Mouse (Mus musculus) midbrain, embryonic 12.5 days (tissue): ENCODE measurements around the gene Vps26a. TPM values are rescaled to one million over a fixed set of nuclear protein-coding genes. Genes with fewer than 3 reads are reported as not detected.

Source experiments
- ATAC-seq: fragments of 200-750 bp; cut with Nextera tagmentation; 2 replicates; pipeline ENCODE4 v1.8.0; 2017; ENCODE audit warnings: low read depth, moderate TSS enrichment, moderate library complexity; ENCODE audit not compliant: low FRiP score
- H3K27ac ChIP-seq: fragments of 300-500 bp; sonication (generic); replicated peaks from 2 replicates; pipeline ENCODE4 v1.5.1; 2016; ENCODE audit warnings: mild to moderate bottlenecking
- H3K27me3 ChIP-seq: fragments of 300-500 bp; sonication (generic); 2 replicates; pipeline ENCODE4 v1.6.1; 2016; ENCODE audit warnings: mild to moderate bottlenecking
- H3K36me3 ChIP-seq: fragments of 300-500 bp; sonication (generic); 2 replicates; pipeline ENCODE4 v1.6.1; 2016
- H3K4me1 ChIP-seq: fragments of 300-500 bp; sonication (generic); 2 replicates; pipeline ENCODE4 v1.6.1; 2016
- H3K4me2 ChIP-seq: fragments of 300-500 bp; sonication (generic); replicated peaks from 2 replicates; pipeline ENCODE4 v1.6.1; 2016; ENCODE audit warnings: mild to moderate bottlenecking, moderate library complexity
- H3K4me3 ChIP-seq: fragments of 300-500 bp; sonication (generic); 2 replicates; pipeline ENCODE4 v1.5.1; 2016; ENCODE audit warnings: mild to moderate bottlenecking
- H3K9ac ChIP-seq: fragments of 300-500 bp; sonication (generic); replicated peaks from 2 replicates; pipeline ENCODE4 v1.6.1; 2016; ENCODE audit warnings: mild to moderate bottlenecking, moderate library complexity
- H3K9me3 ChIP-seq: fragments of 300-500 bp; sonication (generic); 2 replicates; pipeline ENCODE4 v1.6.1; 2016; ENCODE audit warnings: mild to moderate bottlenecking
- WGBS: fragments of 180-500 bp; shearing (Covaris S2); methylation state at CpG from one replicate; pipeline ENCODE4 v1.1.7; 2016; 5-methylcytosine and 5-hydroxymethylcytosine counted together
- polyA plus RNA-seq: library from polyadenylated mRNA; unstranded; fragments of >200 nt; fragmentation: Nextera tagmentation; extraction: Ambion mirVana; gene quantifications from 2 replicates; pipeline ENCODE4 v1.2.1, GENCODE M21; 2016

Vps26a gene
- polyA plus RNA-seq, 1 experiment from 2014 or later, result 80.7 TPM

DNA sequence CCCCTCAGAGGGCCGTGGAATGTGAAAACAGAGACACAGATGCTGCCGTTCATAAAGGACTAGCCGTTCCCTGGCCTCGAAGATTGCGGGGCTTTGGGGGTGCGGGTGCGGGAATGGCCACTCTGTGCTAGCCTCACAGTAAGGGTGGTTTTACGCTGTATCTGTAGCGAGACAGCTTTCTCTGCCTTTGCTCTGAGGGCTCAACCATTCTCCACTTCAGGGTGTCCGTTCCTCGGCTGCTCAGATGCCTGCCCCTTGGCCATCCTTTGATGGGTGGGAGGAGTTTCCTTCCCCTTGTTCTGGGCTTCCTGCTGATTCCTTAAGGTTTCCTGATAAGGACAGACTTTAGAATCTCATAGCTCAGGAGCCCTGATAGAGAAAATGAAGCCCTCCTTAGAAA, 21.9 kb upstream of the Vps26a start:
- peaks cover 3% of the 10 kb centered on the region; the same call in 1 of the 2 replicates for H3K4me1 ChIP-seq
- H3K4me3 ChIP-seq, result peak overlapping the region; percentile 24
- no peak overlapping the region for H3K27ac ChIP-seq
- H3K27me3 ChIP-seq, result peaks cover 20% of the 10 kb centered on the region
- no peaks in the 10 kb centered on the region for H3K9me3 ChIP-seq
- peak overlapping the region; percentile 41 for H3K9ac ChIP-seq
- peak overlapping the region; percentile 46 for H3K4me2 ChIP-seq
- no peak for ATAC-seq
- no peaks in the 10 kb centered on the region for H3K36me3 ChIP-seq
- WGBS, result 9% methylated on average over 11 of the region's 11 CpGs

GRCm38 (mm10) chr10:62507591-62508308, 21.1 kb upstream of the Vps26a start:
- H3K4me3 ChIP-seq, result peak overlapping the region; percentile 24; the same call in 1 of the 2 replicates
- ATAC-seq, result no peak
- H3K9ac ChIP-seq, result no peak overlapping the region

DNA sequence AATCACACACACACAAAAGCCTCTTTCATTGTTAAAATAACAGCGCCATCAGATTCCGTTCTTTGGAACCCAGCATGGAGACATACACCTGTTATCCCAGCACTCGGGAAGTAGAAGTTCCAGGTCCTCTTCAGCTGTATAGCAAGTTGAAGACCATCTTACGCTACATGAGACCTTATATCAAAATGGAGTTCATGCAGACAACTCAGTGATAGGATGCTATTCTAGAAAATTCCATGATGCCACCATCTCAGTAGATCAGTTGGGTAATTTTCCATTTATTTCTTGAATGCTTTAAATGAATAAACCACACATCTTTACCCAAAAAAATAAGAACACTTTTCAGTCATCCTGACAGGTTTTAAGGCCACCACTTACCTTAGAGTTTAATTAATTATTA, 20.5 kb upstream of the Vps26a start:
- Histone ChIP-seq H3K9me3 (no peaks in the 10 kb centered on the region), H3K27me3 (peaks cover 20% of the 10 kb centered on the region), H3K27ac (no peak overlapping the region), H3K4me3 (no peak overlapping the region), H3K36me3 (no peaks in the 10 kb centered on the region), H3K9ac (no peak overlapping the region), H3K4me2 (no peak overlapping the region), H3K4me1 (peaks cover 3% of the 10 kb centered on the region; the same call in 1 of the 2 replicates)
- WGBS, result 90% methylated on average over 4 of the region's 4 CpGs
- no peak for ATAC-seq

More at GRCm38 (mm10) chr10:62507591-62508308, 21.1 kb upstream of the Vps26a start:
- peak overlapping the region; percentile 46 for H3K4me2 ChIP-seq
- H3K36me3 ChIP-seq, result no peaks in the 10 kb centered on the region
- H3K27ac ChIP-seq, result no peak overlapping the region
- WGBS, result 16% methylated on average over 18 of the region's 18 CpGs
- H3K27me3 ChIP-seq, result peaks cover 20% of the 10 kb centered on the region
- H3K4me1 ChIP-seq, result peaks cover 3% of the 10 kb centered on the region; the same call in 1 of the 2 replicates
- no peaks in the 10 kb centered on the region for H3K9me3 ChIP-seq

DNA sequence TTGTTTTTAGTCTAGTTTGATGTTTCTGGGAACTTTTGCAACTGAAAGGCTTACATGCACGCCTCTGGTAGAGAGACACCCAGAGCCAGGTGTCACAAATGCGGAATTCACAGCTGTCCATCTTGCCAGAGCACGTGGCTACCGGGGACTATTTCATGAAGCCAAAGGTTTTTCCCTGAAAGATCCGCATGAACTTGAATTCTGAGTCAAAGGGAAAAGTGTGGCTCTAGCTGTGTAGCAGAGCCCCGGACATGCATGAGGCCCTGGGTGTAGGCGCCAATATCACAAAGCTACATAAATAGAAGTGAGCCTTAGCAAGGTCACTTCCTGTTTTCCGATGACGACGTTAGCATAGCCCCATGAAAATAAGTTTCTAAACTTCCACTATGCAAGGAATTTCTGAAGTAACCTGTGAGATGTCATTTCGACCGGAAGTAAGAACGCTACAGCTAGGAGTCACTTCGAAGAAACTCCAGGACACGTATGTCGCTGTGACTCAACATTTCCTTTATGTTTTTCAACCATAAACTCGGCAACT, 19.5 kb upstream of the Vps26a start:
- H3K9me3 ChIP-seq, result no peaks in the 10 kb centered on the region
- peaks cover 3% of the 10 kb centered on the region; the same call in 1 of the 2 replicates for H3K4me1 ChIP-seq
- H3K4me2 ChIP-seq, result no peak overlapping the region
- 85% methylated on average over 17 of the region's 17 CpGs for WGBS
- H3K4me3 ChIP-seq, result no peak overlapping the region
- ATAC-seq, result no peak
- no peaks in the 10 kb centered on the region for H3K36me3 ChIP-seq
- H3K27ac ChIP-seq, result no peak overlapping the region
- peaks cover 19% of the 10 kb centered on the region for H3K27me3 ChIP-seq
- no peak overlapping the region for H3K9ac ChIP-seq

DNA sequence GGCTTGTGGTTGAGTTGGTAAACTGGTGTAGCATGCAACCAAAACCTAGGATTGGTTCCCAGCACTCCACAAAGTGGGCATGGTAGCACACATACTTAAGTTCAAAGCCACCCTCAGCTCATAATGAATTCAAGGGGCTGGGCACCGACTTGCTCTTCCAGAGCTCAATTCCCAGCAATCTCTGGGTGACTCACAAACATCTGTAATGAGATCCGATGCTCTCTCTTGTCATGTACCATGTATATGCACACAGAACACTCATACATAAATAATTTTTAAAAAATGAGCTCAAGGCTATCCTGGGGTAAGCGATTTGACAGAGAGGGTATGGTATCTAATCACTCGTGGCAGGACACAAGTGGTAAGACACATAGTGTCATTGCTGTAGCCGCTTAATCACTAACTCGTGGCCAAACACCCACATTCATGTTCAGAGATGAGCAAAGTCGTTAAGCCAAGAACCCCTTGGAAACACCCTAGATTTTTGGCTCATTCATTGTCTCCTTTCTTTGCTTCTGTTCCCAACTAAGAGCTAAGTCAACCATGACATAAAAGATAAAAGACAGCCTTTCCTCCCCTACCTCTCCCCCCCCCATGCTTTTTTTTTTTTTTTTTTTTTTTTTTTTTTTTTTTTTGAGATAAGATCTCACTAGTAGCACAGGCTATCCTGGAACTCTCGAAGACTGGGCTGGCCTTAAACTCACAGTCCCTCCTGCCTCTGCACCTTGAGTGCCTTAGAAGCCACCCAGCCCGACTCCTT, 18.8 kb upstream of the Vps26a start:
- Histone ChIP-seq H3K4me2 (no peak overlapping the region), H3K9ac (no peak overlapping the region), H3K27me3 (peaks cover 16% of the 10 kb centered on the region), H3K27ac (no peak overlapping the region), H3K4me1 (peaks cover 3% of the 10 kb centered on the region; the same call in 1 of the 2 replicates), H3K36me3 (no peaks in the 10 kb centered on the region), H3K4me3 (no peak overlapping the region), H3K9me3 (no peaks in the 10 kb centered on the region)
- no peak for ATAC-seq
- 76% methylated on average over 9 of the region's 9 CpGs for WGBS

DNA sequence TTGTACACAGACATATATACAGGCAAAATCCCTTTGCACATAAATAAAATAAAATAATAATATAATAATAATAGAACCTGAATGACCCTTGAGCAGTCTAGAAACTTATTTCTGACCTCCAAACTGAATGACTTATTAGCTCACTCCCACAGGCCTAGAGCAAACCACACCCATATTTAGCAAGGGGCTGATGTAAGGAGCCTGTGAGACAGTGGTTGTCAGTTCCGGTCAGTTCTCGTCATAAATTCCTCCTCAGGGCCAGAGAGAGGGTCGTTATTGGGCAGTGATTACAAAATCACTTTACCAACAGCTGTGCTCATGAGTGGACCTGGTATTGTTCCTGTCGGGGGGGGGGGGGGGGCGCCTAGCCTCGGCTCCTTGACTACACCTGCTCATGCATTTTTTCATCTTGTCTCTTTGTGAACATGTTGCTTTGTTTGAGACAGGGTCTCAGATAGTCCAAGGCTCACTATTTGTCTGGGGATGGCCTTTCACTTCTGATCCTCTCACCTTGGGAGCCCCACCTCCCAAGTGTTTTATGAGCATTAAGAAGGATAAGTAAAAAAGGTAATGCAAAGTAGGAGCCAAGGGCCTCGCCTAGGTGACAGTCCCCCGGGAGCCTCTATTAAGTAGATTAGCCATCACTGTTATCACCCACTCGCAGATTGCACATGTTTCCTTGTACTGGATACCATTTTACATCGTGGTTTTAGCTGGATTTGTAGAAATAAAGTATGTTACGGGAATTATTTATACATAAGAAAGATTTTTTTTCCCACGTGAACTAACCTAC, 17.4 kb upstream of the Vps26a start:
- 73% methylated on average over 12 of the region's 12 CpGs for WGBS
- no peaks in the 10 kb centered on the region for H3K9me3 ChIP-seq
- ATAC-seq, result no peak

DNA sequence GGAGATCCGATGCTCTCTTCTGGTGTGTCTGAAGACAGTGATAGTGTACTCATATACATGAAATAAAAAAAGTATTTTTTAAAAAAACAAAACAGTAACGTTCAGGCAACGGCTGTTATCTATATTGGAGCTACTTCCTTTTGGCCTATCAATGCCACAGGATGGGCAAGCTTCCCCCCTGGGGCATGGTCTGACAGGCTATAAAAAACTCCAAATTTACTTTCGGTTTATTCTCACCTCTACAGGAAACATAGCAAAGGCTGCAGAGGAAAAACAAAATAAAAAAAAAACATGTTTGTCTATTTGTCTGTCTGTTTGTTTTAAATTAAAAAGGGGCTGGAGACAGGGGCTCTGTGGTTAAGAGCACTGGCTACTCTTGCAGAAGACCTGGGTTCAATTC, 16.7 kb upstream of the Vps26a start:
- Histone ChIP-seq H3K9ac (no peak overlapping the region), H3K27me3 (peaks cover 8% of the 10 kb centered on the region), H3K4me3 (no peak overlapping the region), H3K4me2 (no peak overlapping the region), H3K4me1 (peaks cover 3% of the 10 kb centered on the region), H3K27ac (no peak overlapping the region), H3K9me3 (no peaks in the 10 kb centered on the region), H3K36me3 (no peaks in the 10 kb centered on the region)
- ATAC-seq, result no peak
- 75% methylated on average over 4 of the region's 4 CpGs for WGBS

More for the DNA sequence above, 17.4 kb upstream of the Vps26a start:
- H3K4me1 ChIP-seq, result peaks cover 3% of the 10 kb centered on the region
- no peak overlapping the region for H3K27ac ChIP-seq
- no peak overlapping the region for H3K4me3 ChIP-seq
- no peak overlapping the region for H3K9ac ChIP-seq
- H3K27me3 ChIP-seq, result peaks cover 14% of the 10 kb centered on the region
- no peaks in the 10 kb centered on the region for H3K36me3 ChIP-seq
- H3K4me2 ChIP-seq, result no peak overlapping the region

GRCm38 (mm10) chr10:62501951-62502350, 15.3 kb upstream of the Vps26a start:
- no peak overlapping the region for H3K27ac ChIP-seq
- H3K4me1 ChIP-seq, result no peaks in the 10 kb centered on the region; the same call in 1 of the 2 replicates
- H3K4me3 ChIP-seq, result no peak overlapping the region
- no peaks in the 10 kb centered on the region for H3K36me3 ChIP-seq
- H3K27me3 ChIP-seq, result 0 out of 2 replicates have a peak, but pooled peaks cover 1% of the 10 kb centered on the region
- H3K9me3 ChIP-seq, result no peaks in the 10 kb centered on the region
- H3K4me2 ChIP-seq, result no peak overlapping the region
- H3K9ac ChIP-seq, result no peak overlapping the region
- 87% methylated on average over 7 of the region's 7 CpGs for WGBS
- ATAC-seq, result no peak

- H3K4me1 ChIP-seq, result no peaks in the 10 kb centered on the region; the same call in 1 of the 2 replicates
- no peak for ATAC-seq
- H3K4me3 ChIP-seq, result no peak overlapping the region
- no peaks in the 10 kb centered on the region for H3K9me3 ChIP-seq
- 90% methylated on average over 9 of the region's 9 CpGs for WGBS
- H3K27ac ChIP-seq, result no peak overlapping the region
- H3K27me3 ChIP-seq, result no peaks in the 10 kb centered on the region
- H3K4me2 ChIP-seq, result no peak overlapping the region
- no peaks in the 10 kb centered on the region for H3K36me3 ChIP-seq
- no peak overlapping the region for H3K9ac ChIP-seq
Measured at GRCm38 (mm10) chr10:62500916-62501615, 14.5 kb upstream of the Vps26a start.

DNA sequence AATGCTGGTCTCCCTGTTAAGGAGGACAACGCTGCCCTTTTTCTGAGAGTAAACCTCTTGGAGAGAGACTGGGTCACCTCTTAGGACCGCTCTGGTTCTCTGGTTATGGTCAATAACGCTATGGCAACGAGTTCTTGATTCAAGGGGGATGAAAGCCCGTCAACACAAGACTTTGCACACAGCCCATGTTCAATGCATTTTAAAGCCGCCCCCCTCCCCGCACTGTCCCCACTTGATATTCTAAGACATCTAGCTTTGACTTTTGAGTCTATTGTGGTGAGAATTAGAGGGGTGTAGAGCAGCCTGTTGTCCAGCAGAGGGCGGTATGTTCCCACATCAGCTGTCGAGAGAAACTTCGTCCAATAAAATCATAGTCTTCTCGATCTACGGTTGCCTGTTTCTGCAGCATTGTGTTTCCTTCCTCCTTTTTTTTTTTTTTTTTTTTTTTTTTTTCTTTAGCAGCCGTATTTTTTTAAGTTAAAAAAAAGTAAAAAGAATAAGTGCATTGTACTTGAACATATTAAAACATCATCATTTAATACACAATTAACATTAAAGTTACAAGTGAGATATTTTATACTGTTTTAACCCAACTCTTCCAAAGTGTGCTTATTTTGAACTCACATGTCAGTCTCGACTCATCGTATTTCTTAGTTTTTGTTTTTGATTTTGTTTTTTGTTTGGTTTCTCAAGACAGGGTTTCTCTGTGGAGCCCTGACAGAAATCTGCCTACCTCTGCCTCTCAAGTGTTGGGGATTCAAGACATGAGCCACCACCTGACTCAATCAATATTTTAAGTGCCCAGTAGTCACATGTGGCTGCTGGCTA, 13.7 kb upstream of the Vps26a start:
- H3K4me1 ChIP-seq, result no peaks in the 10 kb centered on the region; the same call in 1 of the 2 replicates
- no peaks in the 10 kb centered on the region for H3K9me3 ChIP-seq
- H3K36me3 ChIP-seq, result no peaks in the 10 kb centered on the region
- no peak overlapping the region for H3K27ac ChIP-seq
- H3K27me3 ChIP-seq, result no peaks in the 10 kb centered on the region
- no peak overlapping the region for H3K9ac ChIP-seq
- no peak overlapping the region for H3K4me3 ChIP-seq
- peak overlapping the region; percentile 28 for H3K4me2 ChIP-seq
- WGBS, result 23% methylated on average over 15 of the region's 15 CpGs
- peak; percentile 60; the same call in 1 of the 2 replicates for ATAC-seq
